Mouse (Mus musculus) G1E (cell line): ENCODE measurements around the gene Eif3m. TPM values are rescaled to one million over a fixed set of nuclear protein-coding genes. Genes with fewer than 3 reads are reported as not detected.

Experiments
- ATAC-seq: 2 replicates; pipeline ENCODE4 v1.8.0; 2016; ENCODE audit warnings: mild to moderate bottlenecking; ENCODE audit not compliant: insufficient number of reproducible peaks, poor library complexity, low FRiP score, severe bottlenecking; ENCODE audit errors: extremely low read depth
- DNase-seq: peaks from one replicate; pipeline ENCODE4 v3.0.0; 2012; ENCODE audit warnings: low spot score
- H3K27me3 ChIP-seq: 2 replicates; pipeline ENCODE4 v1.6.1; 2012; ENCODE audit warnings: mild to moderate bottlenecking, low read length, inconsistent platforms; ENCODE audit not compliant: insufficient read depth
- H3K36me3 ChIP-seq: replicated peaks from 2 replicates; pipeline ENCODE3; 2012; ENCODE audit warnings: mild to moderate bottlenecking, inconsistent platforms
- H3K4me1 ChIP-seq: 2 replicates; pipeline ENCODE4 v1.6.1; 2012; ENCODE audit warnings: low read depth, low read length, inconsistent platforms, mixed read lengths; ENCODE audit not compliant: insufficient read depth
- H3K4me3 ChIP-seq: 2 replicates; pipeline ENCODE4 v1.5.1; 2012; ENCODE audit warnings: low read depth, mild to moderate bottlenecking, inconsistent platforms, low read length, moderate library complexity, mixed read lengths
- H3K9me3 ChIP-seq: replicated peaks from 2 replicates; pipeline ENCODE4 v1.6.1; 2012; ENCODE audit warnings: inconsistent platforms
- CTCF ChIP-seq: IDR thresholded peaks from 2 replicates; pipeline ENCODE4 v1.5.1; 2012; ENCODE audit warnings: low read depth, low read length, inconsistent platforms, mixed read lengths
- GATA1 ChIP-seq: IDR thresholded peaks from 2 replicates; pipeline ENCODE4 v1.6.1; 2012; ENCODE audit warnings: borderline replicate concordance, low read length, inconsistent platforms, mixed read lengths
- GATA2 ChIP-seq: IDR thresholded peaks from 2 replicates; pipeline ENCODE4 v1.6.1; 2012; ENCODE audit warnings: low read depth, low read length, inconsistent platforms, borderline replicate concordance
- POLR2AphosphoS5 ChIP-seq: IDR thresholded peaks from 2 replicates; pipeline ENCODE4 v1.6.1; 2012; ENCODE audit warnings: low read depth, low read length, inconsistent platforms; ENCODE audit not compliant: insufficient replicate concordance
- TAL1 ChIP-seq: conservative IDR thresholded peaks from 2 replicates; pipeline ENCODE4 v1.6.1; 2012; ENCODE audit warnings: low read depth, low read length, inconsistent platforms, mixed read lengths
- polyA plus RNA-seq: library from polyadenylated mRNA; stranded (reverse); fragments of >175 nt; gene quantifications from 2 replicates; pipeline ENCODE4 v1.2.3, GENCODE M21; 2012
- total RNA-seq, 2 experiments: library from RNA; stranded (forward) in 1 of 2; stranded (reverse) in 1 of 2; fragments of 200-1000 nt in 1 of 2; fragments of >200 nt in 1 of 2; fragmentation: Nextera tagmentation in 1 of 2; gene quantifications; 2 replicates each; pipeline ENCODE4 v1.2.3; 2014 to 2017

The Eif3m gene
- 196 and 229 TPM in 2 replicates for total RNA-seq (2014; fragmentation: Nextera tagmentation)
- 309 and 312 TPM in 2 replicates for total RNA-seq (2017)
- polyA plus RNA-seq = 7.3 and 10.2 TPM in 2 replicates

DNA sequence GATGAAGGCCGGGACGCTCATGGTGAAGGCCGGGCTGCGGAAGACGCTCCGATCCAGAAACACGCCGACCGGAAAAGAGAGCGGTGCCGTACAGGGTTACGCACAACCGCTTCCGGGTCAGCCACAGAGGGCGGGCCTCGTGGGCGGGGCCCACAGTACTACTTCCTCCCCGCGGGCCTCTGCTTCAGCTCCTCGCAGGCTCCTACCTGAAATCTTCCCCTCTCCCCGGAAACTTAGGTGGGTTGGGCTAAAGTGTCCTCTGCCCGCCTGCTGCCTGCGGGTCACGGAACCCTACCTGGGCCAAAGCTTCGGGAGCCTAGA lies at the start of gene Eif3m:
Gene Eif3m, minus strand, starts transcription at position 114 of the 321 bp plus-strand sequence.
- Histone ChIP-seq H3K9me3 (no peaks in the 10 kb centered on the region), H3K4me1 (peaks cover 51% of the 10 kb centered on the region), H3K4me3 (peak within 1 kb of the TSS; percentile 95), H3K27me3 (no peaks in the 10 kb centered on the region), H3K36me3 (peaks cover 24% of the 10 kb centered on the region)
- TF ChIP-seq TAL1 = no peak
- no peak for TF ChIP-seq GATA1
- no peak for TF ChIP-seq CTCF
- no peak for TF ChIP-seq GATA2
- no peak for TF ChIP-seq POLR2AphosphoS5
- peak; percentile 68 for DNase-seq
- ATAC-seq = peak; percentile 96

DNA sequence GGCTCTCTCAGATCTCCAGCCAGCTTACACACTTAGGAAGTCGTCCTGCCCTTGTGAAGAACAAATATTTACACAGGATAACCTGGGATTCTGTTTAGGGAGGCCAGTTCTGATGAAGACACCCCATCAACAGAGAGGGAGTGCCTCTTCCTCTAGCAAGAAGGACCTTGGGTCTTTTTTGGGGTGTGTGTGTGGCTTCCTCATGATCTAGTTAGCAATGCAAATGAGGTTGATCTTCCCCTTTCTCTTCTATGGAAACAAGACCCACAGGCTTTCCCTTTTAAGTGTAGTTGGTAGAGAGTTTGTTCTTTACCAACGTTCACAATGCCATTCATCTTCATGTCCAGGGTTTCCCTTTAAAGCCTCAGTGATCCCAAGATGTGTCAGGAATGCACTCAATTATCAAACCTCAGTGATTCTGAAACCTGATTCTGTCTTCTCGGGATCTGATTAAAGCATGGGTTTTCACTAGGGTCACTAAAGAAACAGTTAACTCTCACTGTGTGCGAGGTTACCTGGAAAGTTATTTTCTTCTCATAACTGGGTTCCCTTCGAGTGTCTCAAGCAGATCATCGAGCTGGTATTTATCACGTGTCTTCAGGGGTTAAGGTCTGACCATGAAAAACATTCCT lies 46.0 kb upstream of the Eif3m start:
- ATAC-seq = no peak

DNA sequence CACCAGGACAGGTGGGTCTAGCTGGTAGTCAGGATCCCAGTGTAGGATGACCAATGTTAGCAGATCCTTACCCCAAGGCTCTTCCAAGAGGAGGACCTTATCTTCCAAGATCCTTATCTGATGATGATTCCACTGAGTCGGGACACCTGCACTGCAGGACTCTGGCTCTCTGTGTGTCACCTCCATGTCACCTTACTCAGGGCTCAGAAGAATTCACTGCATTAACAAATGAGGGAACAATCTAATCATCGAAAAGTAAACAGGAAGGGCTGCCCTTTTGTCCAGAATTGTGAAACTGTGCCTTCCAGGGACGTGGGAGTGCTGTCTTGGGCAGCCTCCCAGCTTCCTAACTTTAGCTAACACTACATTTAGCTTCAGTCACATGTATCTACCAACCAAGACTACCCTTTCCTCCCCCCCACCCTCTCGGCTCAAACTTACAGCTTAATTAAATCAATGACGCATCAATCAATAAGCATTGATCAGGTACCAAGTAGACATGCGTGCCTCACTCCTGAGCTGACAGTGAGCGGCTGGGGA lies 41.8 kb upstream of the Eif3m start:
- Histone ChIP-seq H3K9me3 (no peaks in the 10 kb centered on the region), H3K4me1 (no peaks in the 10 kb centered on the region), H3K4me3 (no peak overlapping the region), H3K27me3 (peaks cover 15% of the 10 kb centered on the region; the same call in 1 of the 2 replicates), H3K36me3 (no peaks in the 10 kb centered on the region)
- ATAC-seq (no peak), DNase-seq (no peak)
- TF ChIP-seq GATA1 (no peak), CTCF (no peak), TAL1 (no peak), GATA2 (no peak), POLR2AphosphoS5 (no peak)

More for the DNA sequence above, 46.0 kb upstream of the Eif3m start:
- Histone ChIP-seq H3K27me3 (peaks cover 15% of the 10 kb centered on the region), H3K4me1 (no peaks in the 10 kb centered on the region), H3K4me3 (no peak overlapping the region), H3K9me3 (no peaks in the 10 kb centered on the region), H3K36me3 (no peaks in the 10 kb centered on the region)
- no peak for DNase-seq
- no peak for TF ChIP-seq GATA1
- TF ChIP-seq CTCF = no peak
- TF ChIP-seq POLR2AphosphoS5 = no peak
- no peak for TF ChIP-seq GATA2

DNA sequence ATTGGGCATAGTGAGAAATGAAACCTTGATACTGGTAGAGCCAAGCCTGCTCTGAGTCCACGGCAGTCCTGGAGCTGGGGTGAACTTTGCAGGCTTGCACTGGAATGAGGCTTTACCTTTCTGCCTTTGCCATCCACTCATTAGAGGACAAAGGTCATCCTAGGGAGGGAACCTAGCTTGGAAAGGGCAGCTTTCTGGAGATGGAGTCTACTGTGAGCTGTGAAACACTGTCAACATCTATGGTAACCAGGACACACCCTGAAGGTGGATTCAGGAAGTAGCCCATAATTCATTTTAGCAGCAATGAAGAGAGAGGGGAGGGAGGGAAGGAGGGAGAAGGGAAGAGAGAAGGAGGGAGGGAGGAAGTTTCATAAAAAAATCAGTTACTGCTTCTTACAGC lies 38.6 kb upstream of the Eif3m start:
- Histone ChIP-seq H3K4me1 (no peaks in the 10 kb centered on the region; the same call in 1 of the 2 replicates), H3K27me3 (peaks cover 24% of the 10 kb centered on the region), H3K9me3 (no peaks in the 10 kb centered on the region), H3K4me3 (no peak overlapping the region), H3K36me3 (no peaks in the 10 kb centered on the region)
- DNase-seq (no peak), ATAC-seq (no peak)
- no peak for TF ChIP-seq TAL1
- no peak for TF ChIP-seq GATA2
- no peak for TF ChIP-seq POLR2AphosphoS5
- no peak for TF ChIP-seq CTCF
- TF ChIP-seq GATA1 = no peak

DNA sequence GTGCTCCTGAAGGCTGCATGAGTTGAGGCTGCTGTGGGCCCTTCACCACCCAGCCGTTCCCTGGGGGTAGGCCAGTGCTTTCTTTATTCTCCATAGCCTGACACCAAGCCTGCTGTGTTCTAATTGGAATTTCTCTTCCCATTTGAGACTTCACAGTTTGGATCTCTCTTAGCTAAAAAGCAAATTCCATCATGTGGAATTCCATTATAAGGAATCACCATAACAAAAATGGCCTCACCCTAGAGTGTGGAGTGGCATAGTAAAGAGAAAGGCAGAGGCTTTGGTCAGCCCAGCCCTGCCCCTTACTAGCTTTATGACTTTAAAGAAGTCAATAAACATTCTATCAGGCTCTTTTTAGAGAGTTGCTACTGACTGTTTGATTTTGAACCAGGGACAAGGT lies 31.4 kb upstream of the Eif3m start:
- TF ChIP-seq CTCF (no peak), GATA1 (no peak), GATA2 (no peak), TAL1 (no peak), POLR2AphosphoS5 (no peak)
- Histone ChIP-seq H3K36me3 (no peaks in the 10 kb centered on the region), H3K4me3 (no peak overlapping the region), H3K27me3 (peaks cover 24% of the 10 kb centered on the region), H3K4me1 (no peaks in the 10 kb centered on the region; the same call in 1 of the 2 replicates), H3K9me3 (no peaks in the 10 kb centered on the region)
- no peak for DNase-seq
- no peak for ATAC-seq

DNA sequence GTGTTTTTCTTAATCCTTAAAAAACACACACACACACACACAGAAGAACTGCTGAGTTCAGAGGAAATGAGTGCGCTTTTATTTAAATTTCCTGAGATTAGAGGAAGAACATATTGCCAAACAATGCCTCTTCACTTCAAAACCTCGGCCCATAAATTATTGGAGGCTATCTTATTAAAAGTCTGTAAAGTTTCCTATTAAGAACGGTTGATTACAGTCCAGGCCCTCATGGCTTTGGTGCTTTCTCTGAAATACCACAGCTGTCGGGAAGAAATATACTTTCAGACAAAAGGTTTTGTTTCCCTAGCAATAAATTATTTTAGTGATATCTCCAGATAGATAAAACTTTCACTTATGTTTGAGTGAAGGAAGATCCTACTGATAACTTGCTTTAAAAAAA lies 26.3 kb upstream of the Eif3m start:
- no peak for ATAC-seq
- H3K9me3 ChIP-seq = no peaks in the 10 kb centered on the region
- TF ChIP-seq GATA2 (no peak), POLR2AphosphoS5 (no peak)
- H3K4me3 ChIP-seq = no peak overlapping the region
- H3K36me3 ChIP-seq = no peaks in the 10 kb centered on the region
- H3K27me3 ChIP-seq = peaks cover 20% of the 10 kb centered on the region
- DNase-seq = no peak
- peaks cover 11% of the 10 kb centered on the region; the same call in 1 of the 2 replicates for H3K4me1 ChIP-seq

DNA sequence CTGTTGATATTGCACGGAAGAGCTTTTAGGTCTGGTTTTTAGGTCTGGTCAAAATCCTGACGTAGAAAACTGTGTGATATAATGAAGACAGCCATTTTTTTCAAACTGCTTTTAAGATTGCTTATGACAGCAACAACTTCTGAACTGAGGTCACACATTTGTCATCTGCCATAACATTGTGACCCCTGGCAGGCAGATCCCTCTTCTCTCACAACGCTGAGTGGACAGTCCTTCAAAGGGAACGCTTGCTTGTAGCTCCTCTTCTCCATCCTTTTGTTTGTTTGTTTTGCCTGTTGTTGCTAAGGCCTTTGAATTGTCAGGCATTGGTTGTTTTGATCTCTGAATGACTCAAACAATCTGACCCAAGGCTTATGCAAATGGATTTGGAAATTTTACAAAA lies 24.0 kb upstream of the Eif3m start:
- H3K4me1 ChIP-seq = peaks cover 13% of the 10 kb centered on the region; the same call in 1 of the 2 replicates
- TF ChIP-seq POLR2AphosphoS5 (no peak), GATA2 (no peak), TAL1 (no peak), CTCF (no peak), GATA1 (no peak)
- no peaks in the 10 kb centered on the region for H3K36me3 ChIP-seq
- no peaks in the 10 kb centered on the region for H3K9me3 ChIP-seq
- no peak overlapping the region for H3K4me3 ChIP-seq
- ATAC-seq (no peak), DNase-seq (no peak)
- peaks cover 16% of the 10 kb centered on the region for H3K27me3 ChIP-seq
